Mouse (Mus musculus): ENCODE measurements around the gene Hoxd13.

DNA sequence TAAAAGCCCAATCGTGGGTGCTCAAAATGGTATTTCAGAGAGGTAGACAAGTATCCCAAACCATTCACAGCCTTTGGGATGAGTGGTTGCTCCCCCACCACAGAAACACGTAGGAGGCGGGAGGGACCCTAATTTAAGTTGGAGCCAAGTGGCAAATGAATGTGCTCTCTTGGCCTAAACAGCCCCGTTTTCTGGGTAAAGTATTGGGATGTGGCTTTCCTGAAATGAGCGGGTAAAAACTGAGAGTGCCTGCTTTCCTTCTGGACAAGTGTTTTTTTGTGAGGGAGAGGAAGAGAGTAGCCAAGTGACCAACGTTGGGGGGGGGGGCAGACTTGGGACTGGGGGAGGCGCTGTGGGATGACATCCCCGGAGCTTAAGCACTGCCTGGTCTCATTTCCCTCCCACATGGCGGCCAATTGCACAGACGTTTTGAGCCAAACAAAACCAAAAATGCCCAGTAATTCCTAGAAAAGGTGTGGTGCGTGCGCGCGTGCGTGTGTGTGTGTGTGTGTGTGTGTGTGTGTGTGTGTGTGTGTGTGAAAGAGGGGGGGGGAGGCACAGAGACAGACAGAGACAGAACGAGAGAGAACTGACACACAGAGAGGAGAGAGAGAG lies 42.9 kb downstream of the Hoxd13 start:
- no peak for TF ChIP-seq GATA1 (IDR thresholded peaks at IDR 0.05; ENCODE audit: borderline replicate concordance, low read length)
- TF ChIP-seq FLI1 (IDR thresholded peaks at IDR 0.05; ENCODE audit: low read length): no peak

All from megakaryocyte, embryonic 14.5 days (primary cell).